Mouse (Mus musculus) spleen, adult 2 months (tissue): ENCODE results near the gene Rai1.

ENCODE experiments used
- CTCF ChIP-seq: fragments of 200-500 bp; IDR thresholded peaks from 2 replicates; pipeline ENCODE4 v1.5.1; 2011; ENCODE audit warnings: mild to moderate bottlenecking, inconsistent platforms; ENCODE audit not compliant: insufficient read depth, insufficient read length, insufficient replicate concordance; ENCODE audit errors: extremely low read depth
- POLR2A ChIP-seq: fragments of 200-500 bp; IDR thresholded peaks from 2 replicates; pipeline ENCODE4 v1.6.1; 2011; ENCODE audit warnings: low read depth, low read length, inconsistent platforms

DNA sequence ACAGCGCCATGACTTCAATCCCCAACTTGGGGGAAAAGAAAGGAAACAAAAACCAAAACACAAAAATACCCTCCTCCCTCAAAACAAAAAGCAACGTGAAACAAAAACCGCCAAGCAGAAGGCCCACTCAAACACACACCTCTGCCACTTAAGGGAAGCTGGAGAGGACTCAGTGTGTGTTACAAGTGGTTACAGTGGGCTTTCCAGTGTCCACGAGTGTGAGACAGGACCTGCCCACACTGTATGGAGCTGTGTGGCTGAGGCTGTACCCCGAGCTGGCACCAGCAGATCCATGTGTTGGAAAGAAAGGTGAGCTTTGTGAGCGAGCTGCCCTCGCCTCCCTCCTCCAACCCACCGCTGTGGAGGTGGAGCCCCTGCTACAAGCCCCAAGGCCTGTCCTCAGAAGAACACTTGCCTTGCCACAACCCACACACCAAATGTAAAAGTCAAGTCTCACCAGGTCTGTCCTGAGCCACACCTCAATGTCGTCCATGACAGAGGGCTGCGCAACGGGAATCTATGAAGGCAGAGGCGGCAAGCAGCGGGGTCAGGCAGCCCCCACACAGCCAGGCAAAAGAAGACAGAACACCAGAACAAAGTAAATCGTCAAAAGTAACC lies 127.7 kb downstream of the Rai1 start:
- TF ChIP-seq CTCF = no peak
- no peak for TF ChIP-seq POLR2A
